Mouse (Mus musculus) forebrain, embryonic 15.5 days (tissue): ENCODE data around the gene Ndufaf7. TPM values are rescaled to one million over a fixed set of nuclear protein-coding genes. Genes with fewer than 3 reads are reported as not detected.

Experiments
- ATAC-seq: fragments of 200-750 bp; cut with Nextera tagmentation; replicated peaks from 2 replicates; pipeline ENCODE4 v1.8.0; 2017; ENCODE audit warnings: mild to moderate bottlenecking, moderate TSS enrichment, moderate library complexity
- H3K27ac ChIP-seq: fragments of 300-500 bp; sonication (generic); replicated peaks from 2 replicates; pipeline ENCODE4 v1.5.1; 2015; ENCODE audit warnings: mild to moderate bottlenecking, inconsistent platforms
- H3K27me3 ChIP-seq: fragments of 300-500 bp; sonication (generic); 2 replicates; pipeline ENCODE4 v1.6.1; 2015; ENCODE audit warnings: inconsistent platforms
- H3K36me3 ChIP-seq: fragments of 300-500 bp; sonication (generic); 2 replicates; pipeline ENCODE4 v1.6.1; 2015; ENCODE audit warnings: mild to moderate bottlenecking, inconsistent platforms
- H3K4me1 ChIP-seq: fragments of 300-500 bp; sonication (generic); 2 replicates; pipeline ENCODE4 v1.6.1; 2015; ENCODE audit warnings: inconsistent platforms
- H3K4me2 ChIP-seq: fragments of 300-500 bp; sonication (generic); replicated peaks from 2 replicates; pipeline ENCODE4 v1.6.1; 2015; ENCODE audit warnings: mild to moderate bottlenecking, inconsistent platforms
- H3K4me3 ChIP-seq: fragments of 300-500 bp; sonication (generic); 2 replicates; pipeline ENCODE4 v1.5.1; 2015; ENCODE audit warnings: mild to moderate bottlenecking, inconsistent platforms
- H3K9ac ChIP-seq: fragments of 300-500 bp; sonication (generic); replicated peaks from 2 replicates; pipeline ENCODE4 v1.6.1; 2015; ENCODE audit warnings: mild to moderate bottlenecking, inconsistent platforms
- H3K9me3 ChIP-seq: fragments of 300-500 bp; sonication (generic); 2 replicates; pipeline ENCODE4 v1.6.1; 2016; ENCODE audit warnings: inconsistent platforms
- WGBS: fragments of 180-500 bp; shearing (Covaris S2); methylation state at CpG from one replicate; pipeline ENCODE4 v1.1.7; 2015; ENCODE audit warnings: mixed read lengths; 5-methylcytosine and 5-hydroxymethylcytosine counted together
- polyA plus RNA-seq: library from polyadenylated mRNA; unstranded; fragments of >200 nt; fragmentation: Nextera tagmentation; extraction: Ambion mirVana; gene quantifications from 2 replicates; pipeline ENCODE4 v1.2.1, GENCODE M21; 2015

The Ndufaf7 gene
- polyA plus RNA-seq: 65.6 and 65.7 TPM in 2 replicates

DNA sequence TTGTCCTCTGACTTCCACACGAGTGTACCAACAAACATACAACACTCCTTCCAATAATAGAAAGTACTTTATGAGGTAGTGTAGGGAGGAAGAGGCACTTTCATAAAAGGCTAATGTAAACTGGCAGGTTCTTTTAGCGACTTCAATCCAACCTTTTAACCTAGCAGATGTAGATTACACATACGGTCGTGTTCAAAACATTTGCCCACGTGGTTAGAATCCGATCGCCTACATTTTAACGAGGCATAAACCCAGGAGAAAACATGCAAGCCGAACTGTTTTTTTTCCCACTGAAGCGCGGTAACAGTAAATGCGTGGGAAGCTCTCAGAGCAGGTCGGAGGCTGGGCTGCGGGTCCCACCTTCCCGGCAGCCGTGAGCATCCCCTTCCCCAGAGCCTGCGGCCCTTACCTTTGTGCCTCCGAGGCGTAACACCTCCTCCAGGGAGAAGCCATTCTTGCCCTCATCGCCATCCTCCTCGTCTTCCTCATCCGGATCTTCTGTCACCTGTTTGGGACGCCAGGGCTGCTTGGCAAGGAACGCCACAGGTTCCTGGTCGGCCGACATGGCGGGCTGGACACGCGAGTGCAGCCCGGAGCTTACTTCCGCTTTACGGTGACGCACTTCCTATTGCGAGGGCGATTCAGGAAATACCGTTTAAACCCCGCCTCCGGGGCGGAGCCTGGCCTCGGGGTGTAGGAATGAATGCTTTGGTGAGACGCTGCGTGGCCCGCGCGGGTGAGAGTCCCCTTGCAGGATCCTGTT lies at the start of gene Ndufaf7, which contains the start of gene Cebpz:
TSS of gene Ndufaf7 (plus strand) at position 671 of the 763 bp plus-strand sequence.
TSS of gene Cebpz (minus strand) at position 601 of the 763 bp plus-strand sequence.
- peaks cover 39% of the 10 kb centered on the region for H3K36me3 ChIP-seq
- ATAC-seq: peak; percentile 100
- H3K27ac ChIP-seq: peak within 1 kb of the TSS; percentile 72
- H3K9me3 ChIP-seq: no peaks in the 10 kb centered on the region
- peaks cover 39% of the 10 kb centered on the region for H3K4me1 ChIP-seq
- under 1% methylated on average over 45 of the region's 45 CpGs for WGBS
- peak within 1 kb of the TSS; percentile 59 for H3K4me2 ChIP-seq
- H3K9ac ChIP-seq: peak within 1 kb of the TSS; percentile 79
- H3K27me3 ChIP-seq: no peaks in the 10 kb centered on the region
- peak within 1 kb of the TSS; percentile 87 for H3K4me3 ChIP-seq

- WGBS: 81% methylated on average over 4 of the region's 4 CpGs
- ATAC-seq: no peak
Measured at GRCm38 (mm10) chr17:78888554-78888953, 48.4 kb upstream of the Ndufaf7 start.

DNA sequence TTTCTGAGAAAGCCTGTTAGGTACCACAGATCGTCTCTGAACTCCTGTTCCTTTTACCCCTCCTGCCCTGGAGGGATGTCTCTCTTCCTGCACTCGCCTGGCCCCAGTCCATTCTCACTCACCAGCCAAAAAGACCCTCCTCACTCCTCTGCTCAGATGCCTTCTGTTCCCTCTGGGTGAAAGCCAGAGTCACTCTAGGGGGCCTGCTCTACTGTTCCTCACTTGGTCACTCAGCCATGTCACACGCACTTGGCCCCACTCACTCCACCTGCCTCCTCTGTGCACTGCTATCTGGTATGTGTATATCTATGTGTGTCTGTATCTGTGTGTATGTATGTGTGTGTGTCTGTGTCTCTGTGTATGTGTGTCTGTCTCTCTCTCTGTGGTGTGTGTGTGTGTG lies 47.8 kb upstream of the Ndufaf7 start:
- Histone ChIP-seq H3K27me3 (no peaks in the 10 kb centered on the region), H3K4me3 (no peak overlapping the region), H3K9ac (no peak overlapping the region), H3K4me2 (no peak overlapping the region), H3K27ac (no peak overlapping the region), H3K9me3 (no peaks in the 10 kb centered on the region), H3K4me1 (0 out of 2 replicates have a peak, but pooled peaks cover 2% of the 10 kb centered on the region), H3K36me3 (no peaks in the 10 kb centered on the region)
- ATAC-seq: peak; percentile 46; the same call in 1 of the 2 replicates
- WGBS: 47% methylated on average over 3 of the region's 3 CpGs

More at GRCm38 (mm10) chr17:78888554-78888953, 48.4 kb upstream of the Ndufaf7 start:
- Histone ChIP-seq H3K27ac (no peak overlapping the region), H3K9ac (no peak overlapping the region), H3K4me3 (no peak overlapping the region), H3K9me3 (no peaks in the 10 kb centered on the region), H3K27me3 (no peaks in the 10 kb centered on the region), H3K36me3 (no peaks in the 10 kb centered on the region), H3K4me2 (no peak overlapping the region), H3K4me1 (0 out of 2 replicates have a peak, but pooled peaks cover 2% of the 10 kb centered on the region)

- no peak overlapping the region for H3K4me2 ChIP-seq
- no peak overlapping the region for H3K9ac ChIP-seq
- H3K27me3 ChIP-seq: no peaks in the 10 kb centered on the region
- 86% methylated on average over 9 of the region's 9 CpGs for WGBS
- H3K4me3 ChIP-seq: no peak overlapping the region
- ATAC-seq: no peak
- no peaks in the 10 kb centered on the region for H3K9me3 ChIP-seq
- 0 out of 2 replicates have a peak, but pooled peaks cover 2% of the 10 kb centered on the region for H3K4me1 ChIP-seq
- no peaks in the 10 kb centered on the region for H3K36me3 ChIP-seq
- H3K27ac ChIP-seq: no peak overlapping the region
Measured at GRCm38 (mm10) chr17:78891020-78891419, 45.9 kb upstream of the Ndufaf7 start.

- Histone ChIP-seq H3K9me3 (no peaks in the 10 kb centered on the region), H3K4me2 (no peak overlapping the region), H3K4me3 (no peak overlapping the region), H3K27ac (no peak overlapping the region), H3K9ac (no peak overlapping the region), H3K27me3 (no peaks in the 10 kb centered on the region), H3K36me3 (no peaks in the 10 kb centered on the region), H3K4me1 (no peaks in the 10 kb centered on the region)
- ATAC-seq: no peak
- 84% methylated on average over 7 of the region's 7 CpGs for WGBS
Measured at GRCm38 (mm10) chr17:78894991-78895390, 41.9 kb upstream of the Ndufaf7 start.

GRCm38 (mm10) chr17:78895394-78895793 lies 41.5 kb upstream of the Ndufaf7 start:
- no peaks in the 10 kb centered on the region for H3K36me3 ChIP-seq
- WGBS: 28% methylated on average over 8 of the region's 8 CpGs
- H3K4me3 ChIP-seq: no peak overlapping the region
- no peaks in the 10 kb centered on the region for H3K9me3 ChIP-seq
- H3K4me1 ChIP-seq: no peaks in the 10 kb centered on the region
- no peak for ATAC-seq
- H3K9ac ChIP-seq: no peak overlapping the region
- H3K27me3 ChIP-seq: no peaks in the 10 kb centered on the region
- no peak overlapping the region for H3K27ac ChIP-seq
- H3K4me2 ChIP-seq: peak overlapping the region; percentile 15; the same call in 1 of the 2 replicates

- no peak for ATAC-seq
- H3K4me3 ChIP-seq: no peak overlapping the region
- WGBS: 89% methylated on average over 2 of the region's 2 CpGs
Measured at GRCm38 (mm10) chr17:78903158-78903557, 33.8 kb upstream of the Ndufaf7 start.

DNA sequence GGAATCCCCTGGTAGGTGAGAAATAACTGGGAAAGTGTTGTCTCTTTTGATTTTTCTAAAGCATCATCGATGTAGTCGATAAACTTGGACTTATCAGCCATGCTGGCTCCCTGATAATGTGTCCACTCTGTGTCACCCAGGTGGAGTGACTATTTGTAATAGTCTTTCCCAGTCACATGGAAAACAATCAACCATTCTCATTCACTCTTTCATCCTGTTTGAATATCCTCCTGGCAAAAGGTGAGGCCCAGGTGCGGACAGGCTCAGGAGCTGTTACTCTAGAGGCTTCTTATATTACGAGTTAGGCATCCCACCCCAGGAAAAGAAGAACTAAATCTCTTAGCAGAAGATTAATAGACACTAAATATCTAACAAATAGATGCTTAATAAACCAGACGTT lies 30.0 kb upstream of the Ndufaf7 start, which contains the start of gene Sult6b1:
TSS of gene Sult6b1 (minus strand) at position 101 of the 400 bp plus-strand sequence.
- H3K27ac ChIP-seq: no peak within 1 kb of the TSS
- WGBS: 84% methylated on average over 5 of the region's 5 CpGs
- H3K4me2 ChIP-seq: no peak within 1 kb of the TSS
- no peaks in the 10 kb centered on the region for H3K36me3 ChIP-seq
- H3K27me3 ChIP-seq: no peaks in the 10 kb centered on the region
- H3K9me3 ChIP-seq: no peaks in the 10 kb centered on the region
- no peak for ATAC-seq
- H3K4me1 ChIP-seq: no peaks in the 10 kb centered on the region
- no peak within 1 kb of the TSS for H3K9ac ChIP-seq
- H3K4me3 ChIP-seq: no peak within 1 kb of the TSS

More at GRCm38 (mm10) chr17:78903158-78903557, 33.8 kb upstream of the Ndufaf7 start:
- no peaks in the 10 kb centered on the region for H3K27me3 ChIP-seq
- no peak overlapping the region for H3K4me2 ChIP-seq
- H3K36me3 ChIP-seq: no peaks in the 10 kb centered on the region
- no peaks in the 10 kb centered on the region for H3K4me1 ChIP-seq
- H3K9me3 ChIP-seq: no peaks in the 10 kb centered on the region
- H3K9ac ChIP-seq: no peak overlapping the region
- H3K27ac ChIP-seq: no peak overlapping the region

DNA sequence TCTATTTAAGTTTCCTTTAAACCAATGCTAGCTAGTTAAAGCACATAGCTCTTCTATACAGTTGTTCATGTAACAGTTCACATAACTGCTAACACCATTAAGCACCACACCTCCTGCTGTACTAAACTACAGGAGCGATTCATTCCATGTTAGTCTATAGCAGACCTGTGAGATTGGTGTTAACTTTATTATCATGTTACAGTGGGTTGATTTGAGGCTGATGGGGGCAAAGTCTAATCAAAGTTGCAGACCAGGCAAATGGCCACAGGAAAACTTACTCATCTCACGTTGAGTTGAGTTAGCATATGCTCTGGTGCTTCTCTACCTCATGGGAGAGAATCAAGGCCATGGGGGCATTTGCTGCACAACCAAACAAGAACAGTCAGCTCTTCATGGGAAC lies 27.6 kb upstream of the Ndufaf7 start:
- no peak overlapping the region for H3K4me2 ChIP-seq
- H3K4me1 ChIP-seq: no peaks in the 10 kb centered on the region
- H3K9me3 ChIP-seq: no peaks in the 10 kb centered on the region
- no peaks in the 10 kb centered on the region for H3K27me3 ChIP-seq
- ATAC-seq: no peak
- H3K9ac ChIP-seq: no peak overlapping the region
- 70% methylated on average over 2 of the region's 2 CpGs for WGBS
- no peak overlapping the region for H3K27ac ChIP-seq
- H3K4me3 ChIP-seq: no peak overlapping the region
- no peaks in the 10 kb centered on the region for H3K36me3 ChIP-seq

DNA sequence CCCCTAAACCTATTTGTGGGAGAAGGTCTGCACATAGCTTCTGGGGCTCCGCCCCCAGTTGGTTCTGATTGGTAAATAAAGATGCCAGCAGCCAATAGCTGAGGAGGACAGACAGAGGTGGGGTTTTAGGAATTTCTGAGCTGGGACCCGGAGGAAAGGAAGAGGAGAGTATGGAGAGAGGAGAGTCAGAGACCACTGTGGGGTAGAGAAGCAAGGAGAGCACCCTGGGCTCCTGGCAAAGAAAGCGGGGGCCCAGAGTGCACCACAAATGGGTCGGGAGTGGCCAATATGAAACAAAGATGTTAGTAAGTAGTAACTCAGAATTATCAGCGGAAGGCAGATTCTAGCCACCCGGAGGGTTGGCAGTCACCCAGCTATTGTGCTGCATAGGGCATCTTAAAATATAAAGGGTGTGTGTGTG lies 24.1 kb upstream of the Ndufaf7 start:
- Histone ChIP-seq H3K4me2 (peak overlapping the region; percentile 51), H3K9me3 (no peaks in the 10 kb centered on the region), H3K4me3 (peak overlapping the region; percentile 41), H3K4me1 (peaks cover 17% of the 10 kb centered on the region), H3K9ac (peak overlapping the region; percentile 34), H3K27ac (peak overlapping the region; percentile 67; the same call in 1 of the 2 replicates), H3K27me3 (no peaks in the 10 kb centered on the region), H3K36me3 (no peaks in the 10 kb centered on the region)
- 31% methylated on average over 6 of the region's 6 CpGs for WGBS
- peak; percentile 64 for ATAC-seq

- H3K27me3 ChIP-seq: no peaks in the 10 kb centered on the region
- WGBS: 83% methylated on average over 3 of the region's 3 CpGs
- no peak for ATAC-seq
Measured at GRCm38 (mm10) chr17:78913921-78914320, 23.0 kb upstream of the Ndufaf7 start.

GRCm38 (mm10) chr17:78915772-78916171 lies 21.2 kb upstream of the Ndufaf7 start:
- H3K27me3 ChIP-seq: no peaks in the 10 kb centered on the region
- peak overlapping the region; percentile 79 for H3K4me3 ChIP-seq
- peak overlapping the region; percentile 83 for H3K27ac ChIP-seq
- peaks cover 18% of the 10 kb centered on the region for H3K4me1 ChIP-seq
- 50% methylated on average over 6 of the region's 6 CpGs for WGBS
- no peaks in the 10 kb centered on the region for H3K9me3 ChIP-seq
- ATAC-seq: peak; percentile 32
- H3K36me3 ChIP-seq: peaks cover 21% of the 10 kb centered on the region
- H3K9ac ChIP-seq: peak overlapping the region; percentile 89
- H3K4me2 ChIP-seq: peak overlapping the region; percentile 85

More at GRCm38 (mm10) chr17:78913921-78914320, 23.0 kb upstream of the Ndufaf7 start:
- Histone ChIP-seq H3K4me3 (no peak overlapping the region), H3K27ac (no peak overlapping the region), H3K36me3 (peaks cover 6% of the 10 kb centered on the region), H3K9ac (no peak overlapping the region), H3K4me2 (no peak overlapping the region), H3K4me1 (peaks cover 18% of the 10 kb centered on the region), H3K9me3 (no peaks in the 10 kb centered on the region)
